Mouse (Mus musculus) liver, embryonic 16.5 days (tissue): ENCODE results near the gene Msln. TPM values are rescaled to one million over a fixed set of nuclear protein-coding genes. Genes with fewer than 3 reads are reported as not detected.

Experiments
- microRNA-seq: library from miRNA; unstranded; fragments of <30 nt; microRNA quantifications from one replicate; pipeline ENCODE4, GENCODE M21; 2016
- polyA plus RNA-seq: library from polyadenylated mRNA; unstranded; fragments of >200 nt; fragmentation: Nextera tagmentation; extraction: Ambion mirVana; gene quantifications from 2 replicates; pipeline ENCODE4 v1.2.1, GENCODE M21; 2015

Msln gene
- polyA plus RNA-seq, 1 experiment from 2014 or later: 3.4 TPM

Small RNA genes within 50 kb of the gene (microRNA-seq; reads per million reads assigned to microRNA genes)
- gene Gm25083 (not detected), gene Mir6966 (0.74 reads per million)

Other genes starting within 250 kb of the Msln start
- 0.14 and 0.34 TPM in 2 replicates for gene Sox8, start 183.7 kb downstream of the Msln start, polyA plus RNA-seq
- 11.4 and 13.4 TPM in 2 replicates for gene Lmf1, start 175.3 kb downstream of the Msln start, polyA plus RNA-seq
- not detected in 2 replicates for gene Gng13, start 37.2 kb downstream of the Msln start, polyA plus RNA-seq
- gene Chtf18, start 27.0 kb downstream of the Msln start, polyA plus RNA-seq: 16.3 and 18.0 TPM in 2 replicates
- 5.2 TPM in 2 replicates for gene Rpusd1, start 26.7 kb downstream of the Msln start, polyA plus RNA-seq
- not detected in 2 replicates for gene Mslnl, start 18.3 kb downstream of the Msln start, polyA plus RNA-seq
- gene Narfl, start 19.4 kb upstream of the Msln start, polyA plus RNA-seq: 12.1 and 13.8 TPM in 2 replicates
- gene Haghl, start 31.3 kb upstream of the Msln start, polyA plus RNA-seq: 6.9 and 7.0 TPM in 2 replicates
- 0.04 and 0.07 TPM in 2 replicates for gene Ccdc78, start 32.2 kb upstream of the Msln start, polyA plus RNA-seq
- 54.1 and 57.1 TPM in 2 replicates for gene Fam173a, start 38.5 kb upstream of the Msln start, polyA plus RNA-seq
- not detected in 2 replicates for gene AC134908.4, start 41.3 kb upstream of the Msln start, polyA plus RNA-seq
- gene Metrn, start 42.8 kb upstream of the Msln start, polyA plus RNA-seq: 11.8 and 12.1 TPM in 2 replicates
- gene Fbxl16, start 54.7 kb upstream of the Msln start, polyA plus RNA-seq: 0.09 and 0.17 TPM in 2 replicates
- gene Wdr24, start 69.2 kb upstream of the Msln start, polyA plus RNA-seq: 10.8 and 11.6 TPM in 2 replicates
- 20.7 and 23.5 TPM in 2 replicates for gene Jmjd8, start 74.5 kb upstream of the Msln start, polyA plus RNA-seq
- gene Stub1, start 79.0 kb upstream of the Msln start, polyA plus RNA-seq: 106 and 112 TPM in 2 replicates
- gene Rhbdl1, start 82.9 kb upstream of the Msln start, polyA plus RNA-seq: 0.30 and 0.45 TPM in 2 replicates
- gene Gm20683, start 87.4 kb upstream of the Msln start, polyA plus RNA-seq: 0.64 and 0.65 TPM in 2 replicates
- gene Rhot2, start 90.5 kb upstream of the Msln start, polyA plus RNA-seq: 11.4 and 12.3 TPM in 2 replicates
- 7.2 and 7.8 TPM in 2 replicates for gene Wdr90, start 107.1 kb upstream of the Msln start, polyA plus RNA-seq
- 32.8 and 37.0 TPM in 2 replicates for gene Mcrip2, start 114.4 kb upstream of the Msln start, polyA plus RNA-seq
- gene Mettl26, start 120.7 kb upstream of the Msln start, polyA plus RNA-seq: 47.8 and 50.5 TPM in 2 replicates
- 0.30 and 0.42 TPM in 2 replicates for gene Wfikkn1, start 126.5 kb upstream of the Msln start, polyA plus RNA-seq
- gene Rab40c, start 165.3 kb upstream of the Msln start, polyA plus RNA-seq: 6.2 and 7.0 TPM in 2 replicates
- 147 and 154 TPM in 2 replicates for gene Pigq, start 190.6 kb upstream of the Msln start, polyA plus RNA-seq
- gene Nhlrc4, start 190.6 kb upstream of the Msln start, polyA plus RNA-seq: 6.8 and 7.8 TPM in 2 replicates
- 0.13 and 0.16 TPM in 2 replicates for gene A930017K11Rik, start 198.2 kb upstream of the Msln start, polyA plus RNA-seq
- gene Capn15, start 231.4 kb upstream of the Msln start, polyA plus RNA-seq: 8.0 and 9.9 TPM in 2 replicates